Mouse (Mus musculus): ENCODE measurements around the gene Maoa. TPM values are rescaled to one million over a fixed set of nuclear protein-coding genes. Genes with fewer than 3 reads are reported as not detected.

The Maoa gene
- total RNA-seq (2014; rRNA removed) (29.9 and 38.3 TPM in 2 replicates), polyA plus RNA-seq (2015; fragmentation: Nextera tagmentation; extraction: Ambion mirVana) (25.7 and 26.8 TPM in 2 replicates)

DNA sequence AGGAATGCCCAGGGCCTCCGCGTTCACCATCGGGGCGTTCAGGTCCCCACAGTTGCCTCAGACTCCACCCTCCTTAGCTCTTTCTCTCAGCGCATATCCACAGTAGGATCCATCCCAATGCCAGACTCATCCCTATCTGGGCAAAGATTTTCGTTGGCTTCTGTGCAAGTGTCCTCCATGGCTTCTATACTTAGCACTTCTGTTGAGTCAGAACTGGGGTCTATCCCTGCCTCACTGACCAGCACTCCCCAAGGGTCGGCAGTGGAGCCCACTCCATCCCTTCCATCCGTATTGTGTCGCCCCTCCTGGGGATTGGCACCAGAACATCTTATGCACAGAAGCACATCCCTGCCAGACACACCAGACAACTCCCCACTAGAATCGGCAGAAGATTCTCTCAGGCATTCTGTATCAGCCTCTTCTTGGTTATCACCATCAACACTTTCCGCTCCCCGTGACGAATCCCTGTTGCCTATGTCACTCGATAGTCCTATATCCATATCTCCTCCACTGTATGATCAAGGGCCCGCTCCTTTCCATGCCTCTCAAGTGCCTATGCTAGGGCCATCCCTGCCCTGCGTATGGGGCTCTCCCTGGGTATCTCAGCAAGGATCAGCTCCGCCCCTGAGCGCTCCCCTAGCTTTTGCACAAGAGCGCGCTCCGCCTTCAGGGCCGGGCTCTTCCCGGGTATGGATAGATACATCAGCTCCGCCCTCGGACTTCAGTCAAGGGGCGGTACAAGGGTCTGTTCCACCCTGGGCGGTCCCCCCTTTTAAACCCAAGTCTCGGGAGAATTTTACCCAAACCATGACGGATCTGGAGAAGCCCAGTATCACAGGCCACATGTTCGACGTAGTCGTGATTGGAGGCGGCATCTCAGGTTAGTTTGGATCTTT lies at the start of gene Maoa:
Maoa (plus strand) TSS at position 665 of the 896 bp plus-strand sequence.
- ATAC-seq (ENCODE audit: low FRiP score): peak; percentile 83

DNA sequence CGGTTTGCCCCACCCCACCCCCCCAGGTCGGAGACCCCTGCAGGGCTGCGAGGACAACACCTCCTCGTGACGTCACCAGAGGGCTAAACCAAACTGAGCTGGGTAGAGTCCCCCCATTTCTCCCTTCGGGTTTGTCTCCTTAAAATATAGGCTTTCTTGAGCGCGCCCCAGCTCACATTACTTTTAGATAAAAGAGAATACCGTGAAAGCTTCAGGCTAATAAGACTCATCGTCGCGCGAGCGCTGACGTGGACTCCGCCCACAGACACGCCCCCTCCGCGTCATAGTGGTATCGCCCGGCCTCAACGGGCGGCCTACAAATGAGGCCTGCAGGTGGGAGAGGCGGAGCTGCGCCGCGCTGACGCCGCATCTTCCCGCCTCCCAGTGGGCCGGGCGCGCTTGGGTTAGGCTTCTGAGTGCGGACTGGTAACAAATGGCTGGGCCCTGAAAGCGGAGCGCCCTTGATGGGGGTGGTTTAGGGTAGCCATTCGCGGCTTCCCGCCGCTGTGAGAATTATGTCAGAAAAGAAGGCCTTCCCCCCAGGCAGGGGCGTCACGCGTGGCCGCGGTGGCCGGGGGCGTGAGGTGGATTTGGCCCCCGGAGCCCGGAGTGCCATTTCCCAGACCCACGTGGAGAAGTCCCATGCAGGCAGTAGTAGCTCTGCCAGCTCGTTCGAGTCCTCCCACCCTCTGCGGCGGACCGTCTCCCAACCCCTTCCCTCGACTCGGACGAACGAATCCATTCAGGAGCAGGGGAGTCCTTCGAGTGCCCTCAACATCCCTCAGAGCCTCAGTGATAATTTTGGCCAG lies 1.1 kb upstream of the Maoa start:
- DNase-seq (ENCODE audit: low spot score) (peak; percentile 90), ATAC-seq (ENCODE audit: low FRiP score) (peak; percentile 95)
- 17% methylated on average over 53 of the region's 60 CpGs for WGBS
- Histone ChIP-seq H3K27me3 (ENCODE audit: insufficient read depth, low read length) (no peaks in the 10 kb centered on the region), H3K9ac (replicated peaks; ENCODE audit: low read length, poor library complexity, severe bottlenecking) (peak overlapping the region; percentile 62), H3K4me2 (ENCODE audit: low read depth, low read length, poor library complexity, severe bottlenecking) (peak overlapping the region; percentile 58), H3K4me1 (ENCODE audit: insufficient read depth, low read length) (no peaks in the 10 kb centered on the region), H3K36me3 (ENCODE audit: insufficient read depth, low read length) (no peaks in the 10 kb centered on the region), H3K9me3 (ENCODE audit: low read length) (no peaks in the 10 kb centered on the region), H3K4me3 (ENCODE audit: low read depth, low read length) (peak overlapping the region; percentile 45), H3K27ac (ENCODE audit: low read depth, low read length) (peak overlapping the region; percentile 88)
- no peak for TF ChIP-seq CTCF (IDR thresholded peaks at IDR 0.05)

More for the DNA sequence above, at the start of gene Maoa:
- Histone ChIP-seq H3K9me3 (ENCODE audit: low read length) (no peaks in the 10 kb centered on the region), H3K9ac (replicated peaks; ENCODE audit: low read length, poor library complexity, severe bottlenecking) (peak within 1 kb of the TSS; percentile 62), H3K4me3 (ENCODE audit: low read depth, low read length) (peak within 1 kb of the TSS; percentile 45), H3K4me1 (ENCODE audit: insufficient read depth, low read length) (no peaks in the 10 kb centered on the region), H3K4me2 (ENCODE audit: low read depth, low read length, poor library complexity, severe bottlenecking) (peak within 1 kb of the TSS; percentile 58), H3K27ac (ENCODE audit: low read depth, low read length) (peak within 1 kb of the TSS; percentile 88), H3K27me3 (ENCODE audit: insufficient read depth, low read length) (no peaks in the 10 kb centered on the region), H3K36me3 (ENCODE audit: insufficient read depth, low read length) (no peaks in the 10 kb centered on the region)
- peak; percentile 88 for DNase-seq (ENCODE audit: low spot score)
- WGBS: 17% methylated on average over 33 of the region's 33 CpGs
- no peak for TF ChIP-seq CTCF (IDR thresholded peaks at IDR 0.05)

GRCm38 (mm10) chrX:16656511-16656910 lies 37.0 kb downstream of the Maoa start:
- ATAC-seq (ENCODE audit: low FRiP score): no peak
- H3K36me3 ChIP-seq (ENCODE audit: insufficient read depth, low read length): no peaks in the 10 kb centered on the region
- no peak overlapping the region for H3K27ac ChIP-seq (ENCODE audit: low read depth, low read length)
- H3K9ac ChIP-seq (replicated peaks; ENCODE audit: low read length, poor library complexity, severe bottlenecking): no peak overlapping the region
- H3K4me3 ChIP-seq (ENCODE audit: low read depth, low read length): no peak overlapping the region
- WGBS: 90% methylated on average over 2 of the region's 2 CpGs
- no peak for TF ChIP-seq CTCF (IDR thresholded peaks at IDR 0.05)
- H3K4me2 ChIP-seq (ENCODE audit: low read depth, low read length, poor library complexity, severe bottlenecking): no peak overlapping the region
- no peaks in the 10 kb centered on the region for H3K9me3 ChIP-seq (ENCODE audit: low read length)
- no peaks in the 10 kb centered on the region for H3K4me1 ChIP-seq (ENCODE audit: insufficient read depth, low read length)
- H3K27me3 ChIP-seq (ENCODE audit: insufficient read depth, low read length): no peaks in the 10 kb centered on the region
- DNase-seq (ENCODE audit: low spot score): no peak

DNA sequence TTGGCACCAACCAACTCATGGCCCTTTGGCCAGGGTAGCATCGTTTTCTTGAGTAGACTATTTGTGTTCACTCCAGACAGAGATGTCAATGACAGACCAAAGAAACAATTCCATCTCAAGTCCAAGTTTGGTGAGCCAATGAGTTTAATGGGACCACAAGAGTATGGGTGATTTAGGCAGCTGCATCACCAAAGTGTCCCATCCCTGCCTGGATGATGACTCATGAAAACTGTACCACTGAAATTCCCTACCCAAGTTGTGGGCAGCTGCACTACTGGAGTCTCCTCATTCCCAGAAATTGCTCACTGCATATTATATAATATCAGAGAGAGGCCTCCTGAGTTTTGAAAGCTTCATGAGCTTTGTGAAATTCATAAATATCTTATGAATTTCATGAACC lies 86.6 kb downstream of the Maoa start:
- Histone ChIP-seq H3K4me1 (ENCODE audit: insufficient read depth, low read length) (no peaks in the 10 kb centered on the region), H3K4me2 (ENCODE audit: low read depth, low read length, poor library complexity, severe bottlenecking) (no peak overlapping the region), H3K9ac (replicated peaks; ENCODE audit: low read length, poor library complexity, severe bottlenecking) (no peak overlapping the region), H3K27ac (ENCODE audit: low read depth, low read length) (no peak overlapping the region), H3K27me3 (ENCODE audit: insufficient read depth, low read length) (no peaks in the 10 kb centered on the region), H3K36me3 (ENCODE audit: insufficient read depth, low read length) (no peaks in the 10 kb centered on the region), H3K4me3 (ENCODE audit: low read depth, low read length) (no peak overlapping the region), H3K9me3 (ENCODE audit: low read length) (no peaks in the 10 kb centered on the region)
- 84% methylated on average over 1 of the region's 1 CpGs for WGBS
- DNase-seq (ENCODE audit: low spot score): no peak
- TF ChIP-seq CTCF (IDR thresholded peaks at IDR 0.05): no peak
- no peak for ATAC-seq (ENCODE audit: low FRiP score)

DNA sequence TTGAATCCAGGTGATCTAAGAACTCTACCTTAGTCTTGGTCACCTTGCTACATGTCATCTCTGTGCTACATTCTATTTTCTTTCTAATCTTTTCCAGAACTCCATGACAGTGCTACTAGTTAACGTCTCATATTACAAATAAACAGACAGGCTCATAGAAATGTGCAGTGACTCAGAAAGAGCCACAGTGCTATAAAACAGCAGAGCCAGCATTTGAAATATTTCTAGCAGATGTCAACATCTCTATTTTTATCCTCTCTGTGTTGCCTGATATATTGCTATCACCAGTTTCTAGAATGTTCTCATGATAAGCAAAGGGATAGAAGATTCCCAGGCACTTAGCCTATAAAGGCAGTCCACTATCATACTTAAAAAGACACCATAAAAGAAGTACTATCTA lies 94.5 kb downstream of the Maoa start:
- H3K4me1 ChIP-seq (ENCODE audit: insufficient read depth, low read length): no peaks in the 10 kb centered on the region
- no peak for DNase-seq (ENCODE audit: low spot score)
- TF ChIP-seq CTCF (IDR thresholded peaks at IDR 0.05): no peak
- ATAC-seq (ENCODE audit: low FRiP score): no peak
- 77% methylated on average over 1 of the region's 1 CpGs for WGBS
- no peak overlapping the region for H3K4me2 ChIP-seq (ENCODE audit: low read depth, low read length, poor library complexity, severe bottlenecking)
- H3K27me3 ChIP-seq (ENCODE audit: insufficient read depth, low read length): no peaks in the 10 kb centered on the region
- H3K27ac ChIP-seq (ENCODE audit: low read depth, low read length): no peak overlapping the region
- no peak overlapping the region for H3K4me3 ChIP-seq (ENCODE audit: low read depth, low read length)
- no peaks in the 10 kb centered on the region for H3K9me3 ChIP-seq (ENCODE audit: low read length)
- H3K36me3 ChIP-seq (ENCODE audit: insufficient read depth, low read length): no peaks in the 10 kb centered on the region
- no peak overlapping the region for H3K9ac ChIP-seq (replicated peaks; ENCODE audit: low read length, poor library complexity, severe bottlenecking)

Other genes with a start within 250 kb of the Maoa start
- not detected in 2 replicates for gene Cypt1, start 96.8 kb upstream of the Maoa start, total RNA-seq (2014; rRNA removed)
- gene Cypt1, start 96.8 kb upstream of the Maoa start, polyA plus RNA-seq (2015; fragmentation: Nextera tagmentation; extraction: Ambion mirVana): not detected in 2 replicates
- 3.1 and 4.9 TPM in 2 replicates for gene Maob, start 197.7 kb downstream of the Maoa start, total RNA-seq (2014; rRNA removed)
- gene Maob, start 197.7 kb downstream of the Maoa start, polyA plus RNA-seq (2015; fragmentation: Nextera tagmentation; extraction: Ambion mirVana): 7.1 and 7.5 TPM in 2 replicates